Mouse (Mus musculus) cerebellum, adult 2 months (tissue): ENCODE data around the gene Haspin.

ENCODE experiments used
- CTCF ChIP-seq: fragments of 200-500 bp; IDR thresholded peaks from 2 replicates; pipeline ENCODE4 v1.5.1; 2011; ENCODE audit warnings: low read depth, mild to moderate bottlenecking, control low read depth, low read length, moderate library complexity, borderline replicate concordance; ENCODE audit not compliant: insufficient read depth
- POLR2A ChIP-seq: fragments of 200-500 bp; IDR thresholded peaks from 2 replicates; pipeline ENCODE4 v1.6.1; 2011; ENCODE audit warnings: low read length, control low read depth, borderline replicate concordance; ENCODE audit not compliant: insufficient read depth

- TF ChIP-seq CTCF (no peak), POLR2A (no peak)
Observed at GRCm38 (mm10) chr11:73111414-73111813, 26.7 kb downstream of the Haspin start.
